Mouse (Mus musculus) T-cell, adult 2 months (primary cell): Measurements from ENCODE around the gene Gtpbp8.

Experiments used
- DNase-seq: peaks from one replicate; pipeline ENCODE4 v3.0.0; 2022; ENCODE audit warnings: low spot score

Gtpbp8 gene

DNA sequence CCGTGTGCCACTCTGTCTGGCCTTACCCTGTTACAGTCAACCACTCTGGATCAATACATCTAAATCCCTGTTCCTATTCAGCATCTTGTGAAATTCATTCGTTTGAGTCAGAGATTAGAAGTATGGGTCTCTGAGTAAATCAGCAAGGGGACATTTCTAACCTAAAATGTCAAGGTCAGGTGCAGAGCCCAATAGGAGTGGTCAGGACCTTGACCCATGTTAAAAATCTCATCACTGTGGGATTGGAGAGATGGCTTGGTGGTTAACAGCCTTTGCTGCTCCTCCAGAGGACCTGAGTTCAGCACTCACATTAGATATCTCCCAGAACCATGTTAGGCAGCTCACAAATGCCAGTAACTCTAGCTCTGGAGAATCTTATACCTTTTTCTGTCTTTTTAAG lies 55.7 kb downstream of the Gtpbp8 start:
- DNase-seq: no peak

DNA sequence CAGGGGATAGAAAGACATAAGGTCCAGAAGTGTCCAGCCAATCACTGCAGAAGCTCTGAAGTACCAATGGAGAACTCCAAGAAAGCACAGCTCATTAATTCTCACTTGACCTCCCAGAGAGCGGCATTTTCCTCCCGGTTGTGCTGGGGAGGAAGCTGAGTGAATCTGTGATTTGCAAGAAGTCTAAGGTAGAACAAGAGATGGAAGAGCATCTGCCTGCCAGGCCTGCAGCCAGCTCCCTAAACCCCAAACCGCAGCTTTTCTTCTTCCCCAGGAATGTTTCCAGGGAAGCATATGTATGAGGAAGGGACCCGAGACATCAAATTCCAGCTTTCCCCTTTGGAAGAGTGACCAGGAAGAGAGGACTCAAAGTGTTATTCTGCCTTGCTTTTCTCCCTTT lies 57.7 kb downstream of the Gtpbp8 start:
- DNase-seq: no peak

DNA sequence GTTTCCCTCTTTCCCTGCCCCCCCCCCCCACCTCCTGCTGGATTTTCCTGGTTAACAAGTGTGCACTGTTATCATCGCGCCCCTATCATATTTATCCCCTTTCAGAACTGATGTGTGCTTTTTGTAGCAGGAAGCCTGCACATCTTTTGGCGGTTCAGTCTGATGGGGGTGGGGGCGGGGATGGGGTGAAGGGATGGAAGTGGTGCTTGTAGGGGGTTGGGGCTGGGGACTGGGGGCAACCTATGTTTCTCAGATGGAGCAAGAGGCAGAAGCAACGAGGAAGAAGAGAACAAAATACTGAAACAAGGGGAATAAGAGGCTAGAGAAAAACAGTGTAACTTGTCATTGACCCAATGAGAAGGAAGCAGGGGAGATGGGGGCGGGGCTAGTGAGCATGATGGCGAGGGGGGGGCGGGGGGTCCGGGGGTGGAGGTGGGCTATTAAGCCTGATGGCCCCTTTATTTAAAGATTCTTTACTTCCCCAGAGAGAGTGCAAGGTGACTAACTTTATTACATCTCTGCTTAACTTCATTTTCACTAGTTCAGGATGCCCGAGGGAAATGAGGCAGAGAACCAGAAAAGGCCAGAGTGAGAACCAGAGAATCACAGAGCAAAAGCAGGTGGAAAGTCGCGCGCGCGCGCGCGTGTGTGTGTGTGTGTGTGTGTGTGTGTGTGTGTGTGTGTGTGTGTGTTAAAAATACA lies 58.3 kb downstream of the Gtpbp8 start:
- DNase-seq: no peak

DNA sequence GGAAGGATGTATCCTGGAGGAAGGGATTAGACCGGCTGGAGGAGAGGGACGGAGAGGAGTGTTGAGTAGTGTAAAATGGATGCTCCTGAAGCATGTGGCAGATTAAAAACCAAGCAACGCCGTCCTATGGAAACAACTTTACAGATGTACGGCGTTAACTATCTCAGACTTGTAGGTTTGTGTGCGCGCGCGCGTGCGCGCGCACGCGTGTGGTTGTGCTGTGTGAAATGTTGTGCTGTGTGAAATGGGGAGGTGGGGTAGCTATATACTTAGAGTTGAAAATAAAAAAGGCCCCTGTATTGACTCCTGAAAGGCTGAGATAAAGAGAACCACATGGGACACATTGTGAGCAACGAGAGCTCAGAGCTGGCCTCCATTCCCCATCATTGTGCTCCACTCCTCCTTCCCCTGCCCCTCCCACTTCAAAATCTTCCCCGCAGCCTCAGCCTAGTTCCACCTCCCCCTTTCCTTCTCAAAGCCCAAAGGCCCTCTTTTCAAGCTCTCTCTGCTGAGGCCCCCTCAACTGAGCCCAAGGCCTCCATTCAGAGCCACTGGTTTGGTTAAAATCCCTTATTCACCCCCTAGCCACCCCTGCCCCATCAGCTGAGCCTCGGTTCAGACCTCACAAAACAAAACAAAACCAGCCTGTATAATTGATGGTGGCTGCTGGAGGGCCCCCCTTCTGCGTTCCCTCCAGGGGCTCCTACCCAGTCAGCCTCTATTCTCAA lies 59.0 kb downstream of the Gtpbp8 start:
- no peak for DNase-seq
